Mouse (Mus musculus) bone marrow macrophage, adult 2 months (primary cell): ENCODE measurements around the gene Tmie.
"Not testable (repeated sequence)": the region's sequence is repeated elsewhere in the genome, so short reads cannot be mapped to it uniquely, and the experiment has no call there.

Experiments
- CTCF ChIP-seq: IDR thresholded peaks from 2 replicates; pipeline ENCODE4 v1.5.1; 2012; ENCODE audit warnings: low read depth, mild to moderate bottlenecking, low read length, moderate library complexity
- POLR2A ChIP-seq: IDR thresholded peaks from 2 replicates; pipeline ENCODE4 v1.6.1; 2012; ENCODE audit warnings: mild to moderate bottlenecking, low read depth, low read length, borderline replicate concordance

DNA sequence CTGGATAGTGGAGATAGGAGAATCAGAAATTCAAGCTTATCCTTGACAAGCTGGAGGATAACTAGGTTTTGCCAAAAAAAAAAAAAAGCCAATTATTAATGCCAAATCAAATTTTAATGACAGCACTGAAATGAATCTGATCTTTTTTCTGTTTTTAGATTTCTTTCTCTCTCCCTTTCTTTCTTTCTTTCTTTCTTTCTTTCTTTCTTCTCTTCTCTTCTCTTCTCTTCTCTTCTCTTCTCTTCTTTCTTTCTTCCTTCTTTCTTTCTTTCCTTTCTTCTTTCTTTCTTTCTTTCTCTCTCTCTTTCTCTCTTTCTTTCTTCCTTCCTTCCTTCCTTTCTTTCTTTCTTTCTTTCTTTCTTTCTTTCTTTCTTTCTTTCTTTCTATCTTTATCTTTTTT lies 59.4 kb downstream of the Tmie start:
- not testable (repeated sequence) for TF ChIP-seq CTCF, POLR2A
